Mouse (Mus musculus) heart, embryonic 15.5 days (tissue): ENCODE measurements around the gene Mrpl10. TPM values are rescaled to one million over a fixed set of nuclear protein-coding genes. Genes with fewer than 3 reads are reported as not detected.

Experiments used
- ATAC-seq: fragments of 200-750 bp; cut with Nextera tagmentation; replicated peaks from 2 replicates; pipeline ENCODE4 v1.8.0; 2017; ENCODE audit warnings: low read depth, moderate TSS enrichment; ENCODE audit not compliant: insufficient number of reproducible peaks, insufficient read depth, low FRiP score
- H3K27ac ChIP-seq: fragments of 300-500 bp; sonication (generic); 2 replicates; pipeline ENCODE4 v1.5.1; 2015; ENCODE audit warnings: mild to moderate bottlenecking, inconsistent platforms
- H3K27me3 ChIP-seq: fragments of 300-500 bp; sonication (generic); 2 replicates; pipeline ENCODE4 v1.6.1; 2015; ENCODE audit warnings: inconsistent platforms
- H3K36me3 ChIP-seq: fragments of 300-500 bp; sonication (generic); 2 replicates; pipeline ENCODE4 v1.6.1; 2015; ENCODE audit warnings: mild to moderate bottlenecking, inconsistent platforms
- H3K4me1 ChIP-seq: fragments of 300-500 bp; sonication (generic); replicated peaks from 2 replicates; pipeline ENCODE4 v1.6.1; 2015; ENCODE audit warnings: inconsistent platforms
- H3K4me2 ChIP-seq: fragments of 300-500 bp; sonication (generic); 2 replicates; pipeline ENCODE4 v1.6.1; 2015; ENCODE audit warnings: inconsistent platforms, mild to moderate bottlenecking, moderate library complexity
- H3K4me3 ChIP-seq: fragments of 300-500 bp; sonication (generic); 2 replicates; pipeline ENCODE4 v1.5.1; 2015; ENCODE audit warnings: mild to moderate bottlenecking, inconsistent platforms
- H3K9ac ChIP-seq: fragments of 300-500 bp; sonication (generic); 2 replicates; pipeline ENCODE4 v1.6.1; 2015; ENCODE audit warnings: mild to moderate bottlenecking, inconsistent platforms
- H3K9me3 ChIP-seq: fragments of 300-500 bp; sonication (generic); replicated peaks from 2 replicates; pipeline ENCODE4 v1.6.1; 2016; ENCODE audit warnings: inconsistent platforms
- WGBS: fragments of 180-500 bp; shearing (Covaris S2); methylation state at CpG from one replicate; pipeline ENCODE4 v1.1.7; 2015; ENCODE audit warnings: mixed read lengths; 5-methylcytosine and 5-hydroxymethylcytosine counted together
- polyA plus RNA-seq: library from polyadenylated mRNA; unstranded; fragments of >200 nt; fragmentation: Nextera tagmentation; extraction: Ambion mirVana; gene quantifications from 2 replicates; pipeline ENCODE4 v1.2.1, GENCODE M21; 2015

The Mrpl10 gene
- polyA plus RNA-seq, 1 experiment from 2014 or later, result 61.1 TPM

DNA sequence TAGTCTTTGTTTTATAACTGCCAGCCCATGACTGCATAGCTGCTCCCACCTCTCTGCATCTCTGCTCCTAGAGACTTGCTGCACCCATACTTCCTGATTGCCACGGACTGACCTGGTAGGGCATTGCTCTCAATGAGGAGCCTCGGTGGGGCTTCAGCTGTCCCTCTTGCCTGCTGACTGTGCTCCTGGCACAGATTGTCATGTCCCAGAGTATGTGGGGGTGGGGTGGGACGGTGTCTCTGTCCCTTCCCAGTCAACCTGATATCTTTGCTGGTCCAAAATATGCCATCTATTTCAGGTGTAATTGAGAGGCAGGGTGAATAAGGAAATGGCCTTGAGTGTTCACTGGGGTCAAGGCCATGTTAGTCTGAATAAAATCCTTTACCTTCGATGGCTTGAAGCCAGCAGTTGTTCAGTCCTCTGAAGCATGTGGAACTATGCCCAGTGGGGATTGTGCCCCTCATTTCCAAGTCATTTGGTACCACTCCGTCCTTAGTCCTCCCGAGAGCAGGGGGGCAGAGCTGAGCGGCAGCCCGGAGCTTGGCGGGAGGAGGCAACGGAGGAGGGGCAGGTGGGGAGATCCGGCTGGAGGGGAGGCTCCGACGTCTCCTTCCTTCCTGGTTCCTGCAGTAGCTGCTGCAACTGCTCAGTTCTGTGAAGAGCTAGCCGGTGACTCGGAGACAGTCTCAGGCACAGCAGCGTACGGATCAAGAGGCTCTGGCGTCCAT is 9.0 kb downstream of the Mrpl10 start, which contains the start of gene Osbpl7:
Gene Osbpl7 (plus strand): TSS at position 413 of the 728 bp plus-strand sequence.
- Histone ChIP-seq H3K4me1 (peaks cover 24% of the 10 kb centered on the region), H3K27ac (peak within 1 kb of the TSS; percentile 54), H3K4me2 (peak within 1 kb of the TSS; percentile 86), H3K9me3 (no peaks in the 10 kb centered on the region), H3K9ac (peak within 1 kb of the TSS; percentile 76), H3K4me3 (peak within 1 kb of the TSS; percentile 75), H3K36me3 (peaks cover 22% of the 10 kb centered on the region), H3K27me3 (no peaks in the 10 kb centered on the region)
- WGBS, result 5% methylated on average over 18 of the region's 18 CpGs
- ATAC-seq, result peak; percentile 71

DNA sequence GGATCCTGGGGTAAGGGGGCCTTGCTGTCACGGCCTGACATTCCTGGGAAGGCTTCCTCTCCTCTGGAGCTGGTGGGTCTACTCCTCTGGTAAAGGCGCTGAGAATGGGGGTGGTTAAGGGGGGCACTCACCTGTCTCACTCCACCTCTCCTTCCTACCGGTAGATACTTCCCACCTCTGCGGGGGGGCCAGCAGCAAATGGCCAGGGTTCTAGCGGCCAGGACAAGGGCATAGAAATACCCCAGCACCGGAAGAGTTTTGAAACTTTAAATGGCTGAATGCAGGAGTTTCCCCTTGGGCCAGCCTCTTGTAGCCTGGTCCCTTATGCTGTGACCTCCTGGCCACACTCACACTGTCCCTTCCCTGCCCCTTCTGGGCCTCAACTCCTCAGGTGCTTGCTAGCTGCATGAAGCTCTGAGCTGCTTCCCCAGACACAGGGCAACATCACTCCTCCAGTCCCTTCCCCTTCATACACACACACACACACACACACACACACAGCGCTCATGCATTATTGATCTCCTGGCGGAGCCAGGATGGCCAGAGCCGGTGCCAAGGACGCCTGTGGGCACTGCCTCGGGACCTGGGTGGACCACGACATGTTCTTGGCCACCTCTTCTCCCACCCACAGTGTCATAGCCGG is 9.7 kb downstream of the Mrpl10 start:
- 25% methylated on average over 13 of the region's 13 CpGs for WGBS
- no peak for ATAC-seq
- peak overlapping the region; percentile 76 for H3K9ac ChIP-seq
- H3K4me1 ChIP-seq, result peaks cover 24% of the 10 kb centered on the region
- peaks cover 29% of the 10 kb centered on the region for H3K36me3 ChIP-seq
- H3K27ac ChIP-seq, result peak overlapping the region; percentile 54
- H3K27me3 ChIP-seq, result no peaks in the 10 kb centered on the region
- H3K4me3 ChIP-seq, result peak overlapping the region; percentile 75
- H3K9me3 ChIP-seq, result no peaks in the 10 kb centered on the region
- peak overlapping the region; percentile 86 for H3K4me2 ChIP-seq

DNA sequence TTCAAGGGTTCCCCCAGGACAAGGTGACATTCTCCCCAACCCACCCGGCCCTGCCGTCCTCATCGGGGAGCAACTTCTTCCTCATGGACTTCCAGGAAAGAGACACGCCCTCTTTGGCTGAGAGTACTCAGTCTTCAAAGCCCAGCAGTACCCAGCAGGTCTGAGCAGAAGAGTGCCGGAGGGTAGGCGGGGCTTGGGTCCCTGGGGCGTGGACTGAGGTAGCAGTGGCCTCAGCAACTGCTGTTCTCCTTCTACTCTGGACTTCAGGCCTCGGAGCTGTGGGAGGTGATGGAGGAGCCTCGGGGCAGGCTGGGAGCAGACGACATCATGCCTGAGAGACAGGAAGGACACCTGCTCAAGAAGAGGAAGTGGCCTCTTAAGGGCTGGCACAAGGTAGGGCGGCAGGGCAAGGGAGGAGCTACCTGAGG is 10.9 kb downstream of the Mrpl10 start:
- H3K27ac ChIP-seq, result no peak overlapping the region
- peaks cover 36% of the 10 kb centered on the region for H3K36me3 ChIP-seq
- no peak overlapping the region; the same call in 1 of the 2 replicates for H3K9ac ChIP-seq

DNA sequence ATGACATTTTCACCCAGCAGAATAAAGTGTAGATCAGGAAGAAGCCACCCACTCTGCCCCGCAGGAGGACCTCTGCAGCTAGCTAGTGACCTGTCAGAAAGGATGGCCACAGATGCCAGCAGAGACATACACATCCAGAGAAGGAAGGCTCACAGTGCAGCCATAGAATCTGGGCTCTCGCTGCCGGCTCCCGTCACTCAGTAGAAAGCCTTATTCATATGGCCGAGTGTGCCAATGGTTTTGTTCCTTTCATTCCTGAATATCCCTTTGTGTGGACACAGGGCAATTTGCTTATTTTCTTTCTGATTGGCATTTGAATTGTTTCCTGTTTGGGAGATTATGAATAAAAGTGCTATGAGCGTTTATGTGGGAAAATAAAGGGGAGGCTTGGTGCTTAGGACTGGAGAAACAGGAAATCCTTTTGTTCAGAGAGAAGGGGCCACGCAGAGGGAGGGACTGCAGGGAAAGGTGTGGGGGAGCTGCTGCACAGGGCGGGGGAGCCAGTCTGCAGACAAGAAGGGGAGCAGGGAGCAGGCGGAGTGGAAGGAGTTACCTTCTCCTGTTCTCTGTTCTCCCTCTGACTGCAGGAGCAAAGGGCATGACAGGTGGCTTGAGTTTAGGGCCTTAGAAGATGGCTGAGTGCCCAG is 22.0 kb downstream of the Mrpl10 start:
- Histone ChIP-seq H3K9ac (no peak overlapping the region), H3K27ac (peak overlapping the region; percentile 16; the same call in 1 of the 2 replicates), H3K4me3 (no peak overlapping the region), H3K4me1 (peaks cover 3% of the 10 kb centered on the region; the same call in 1 of the 2 replicates), H3K9me3 (no peaks in the 10 kb centered on the region), H3K36me3 (peaks cover 20% of the 10 kb centered on the region; the same call in 1 of the 2 replicates), H3K4me2 (no peak overlapping the region), H3K27me3 (no peaks in the 10 kb centered on the region)
- no peak for ATAC-seq
- WGBS, result 63% methylated on average over 9 of the region's 9 CpGs

More for the DNA sequence above, 10.9 kb downstream of the Mrpl10 start:
- Histone ChIP-seq H3K27me3 (no peaks in the 10 kb centered on the region), H3K4me1 (peaks cover 24% of the 10 kb centered on the region), H3K4me3 (peak overlapping the region; percentile 75; the same call in 1 of the 2 replicates), H3K4me2 (peak overlapping the region; percentile 86), H3K9me3 (no peaks in the 10 kb centered on the region)
- WGBS, result 23% methylated on average over 11 of the region's 11 CpGs
- ATAC-seq, result no peak

DNA sequence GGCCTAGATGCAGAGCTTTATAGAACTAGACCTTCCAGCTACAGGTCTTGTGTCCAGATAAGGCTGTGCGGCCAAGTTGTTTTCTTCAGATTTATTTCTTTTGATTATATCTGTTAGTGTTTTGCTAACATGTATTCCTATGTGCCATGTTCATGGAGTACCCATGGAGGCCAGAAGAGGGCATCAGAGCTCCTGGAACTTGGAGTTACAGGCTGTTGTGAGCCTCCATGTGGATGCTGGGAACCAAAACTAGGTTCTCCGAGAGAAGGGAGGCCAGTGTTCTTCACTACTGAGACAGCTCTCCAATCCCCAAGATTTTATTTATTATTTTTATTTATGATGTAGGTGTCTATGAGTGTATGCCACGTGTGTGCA is 22.5 kb downstream of the Mrpl10 start:
- Histone ChIP-seq H3K36me3 (peaks cover 17% of the 10 kb centered on the region; the same call in 1 of the 2 replicates), H3K27ac (no peak overlapping the region), H3K9ac (no peak overlapping the region), H3K4me2 (no peak overlapping the region), H3K9me3 (no peaks in the 10 kb centered on the region), H3K27me3 (no peaks in the 10 kb centered on the region), H3K4me1 (peaks cover 3% of the 10 kb centered on the region; the same call in 1 of the 2 replicates), H3K4me3 (no peak overlapping the region)
- no peak for ATAC-seq
- 84% methylated on average over 3 of the region's 3 CpGs for WGBS

DNA sequence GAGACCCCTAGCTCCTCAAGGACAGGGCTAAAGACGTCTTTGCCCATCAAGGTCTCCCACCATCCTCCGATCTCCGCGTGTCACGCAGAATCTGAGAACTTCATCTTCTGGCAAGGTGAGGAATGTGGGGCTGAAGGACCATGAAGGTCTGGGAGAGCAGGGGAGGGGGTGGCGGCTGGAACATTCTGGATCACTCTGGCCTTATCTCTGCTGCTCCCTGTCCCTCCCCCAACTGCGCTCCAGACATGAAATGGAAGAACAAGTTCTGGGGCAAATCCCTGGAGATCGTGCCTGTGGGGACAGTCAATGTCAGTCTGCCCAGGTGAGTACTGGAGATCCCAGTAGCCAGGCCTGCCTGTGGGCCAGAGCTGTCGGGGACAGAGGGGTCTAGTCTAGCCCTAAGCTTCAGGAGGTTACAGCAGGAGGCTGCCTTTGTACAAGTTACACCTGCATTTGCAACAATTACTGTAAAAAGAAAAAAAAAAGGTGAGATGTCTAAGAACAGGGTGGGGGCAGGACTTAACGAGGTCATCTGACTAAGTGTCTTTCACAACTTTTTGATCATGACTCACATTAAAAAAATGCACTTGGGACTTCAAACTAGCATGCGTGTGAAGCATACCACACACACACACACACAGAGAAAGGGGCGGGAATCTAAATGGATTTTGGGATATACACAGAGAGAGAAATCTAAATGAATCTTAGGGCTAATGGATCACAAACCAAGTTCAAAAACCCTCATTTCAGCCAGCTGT is 24.4 kb downstream of the Mrpl10 start:
- Histone ChIP-seq H3K9me3 (no peaks in the 10 kb centered on the region), H3K4me3 (no peak overlapping the region), H3K4me2 (no peak overlapping the region), H3K4me1 (peaks cover 3% of the 10 kb centered on the region; the same call in 1 of the 2 replicates), H3K27me3 (no peaks in the 10 kb centered on the region), H3K9ac (no peak overlapping the region), H3K36me3 (peaks cover 9% of the 10 kb centered on the region; the same call in 1 of the 2 replicates), H3K27ac (no peak overlapping the region)
- ATAC-seq, result no peak
- WGBS, result 67% methylated on average over 12 of the region's 12 CpGs

DNA sequence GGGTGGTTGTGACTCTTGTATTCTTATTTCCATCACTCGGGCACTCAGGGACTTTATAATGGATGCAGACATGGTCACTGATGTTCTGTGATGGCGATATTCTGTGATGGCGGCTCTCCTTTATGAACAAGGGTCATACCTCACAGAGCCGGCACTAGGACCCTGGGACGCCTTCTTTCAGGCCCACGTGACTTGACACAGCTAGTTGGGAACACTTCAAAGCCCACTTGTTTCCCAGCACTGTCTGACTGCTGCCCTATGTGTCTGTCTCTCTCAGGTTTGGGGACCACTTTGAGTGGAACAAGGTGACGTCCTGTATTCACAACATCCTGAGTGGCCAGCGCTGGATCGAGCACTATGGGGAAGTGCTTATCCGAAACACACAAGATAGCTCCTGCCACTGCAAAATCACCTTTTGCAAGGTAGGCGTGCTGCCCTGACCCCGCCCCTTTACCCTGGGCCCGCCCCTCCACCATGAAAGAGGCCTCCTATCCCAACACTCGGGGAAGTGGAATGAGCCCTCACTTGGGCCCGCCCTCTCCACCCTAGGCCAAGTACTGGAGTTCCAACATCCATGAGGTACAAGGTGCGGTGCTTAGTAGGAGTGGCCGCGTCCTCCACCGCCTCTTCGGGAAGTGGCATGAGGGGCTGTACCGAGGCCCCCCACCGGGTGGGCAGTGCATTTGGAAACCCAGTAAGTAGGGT is 25.4 kb downstream of the Mrpl10 start:
- no peaks in the 10 kb centered on the region for H3K9me3 ChIP-seq
- no peak overlapping the region for H3K9ac ChIP-seq
- no peaks in the 10 kb centered on the region; the same call in 1 of the 2 replicates for H3K36me3 ChIP-seq
- no peaks in the 10 kb centered on the region for H3K27me3 ChIP-seq
- peaks cover 11% of the 10 kb centered on the region for H3K4me1 ChIP-seq
- WGBS, result 55% methylated on average over 22 of the region's 22 CpGs
- no peak for ATAC-seq
- H3K27ac ChIP-seq, result no peak overlapping the region
- no peak overlapping the region for H3K4me3 ChIP-seq
- H3K4me2 ChIP-seq, result no peak overlapping the region

DNA sequence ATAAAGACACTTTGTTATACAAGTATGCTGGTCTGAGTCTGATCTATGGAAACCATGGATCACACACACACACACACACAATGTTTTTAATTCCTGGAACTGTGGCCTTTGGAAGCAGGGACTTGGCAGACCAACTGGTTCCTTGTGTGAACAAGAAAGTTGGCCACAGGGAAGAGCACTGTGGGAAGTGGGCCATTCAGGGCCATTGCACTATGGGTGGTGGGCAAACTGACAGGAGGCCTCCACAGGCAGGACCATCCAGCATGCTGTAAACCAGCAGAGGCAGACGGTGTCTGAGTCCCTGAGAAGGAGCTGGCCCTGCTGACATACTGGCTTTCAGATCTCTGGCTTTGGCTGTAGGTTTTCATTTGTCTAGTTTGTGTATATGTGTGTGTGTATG is 28.0 kb downstream of the Mrpl10 start:
- no peaks in the 10 kb centered on the region for H3K27me3 ChIP-seq
- H3K4me1 ChIP-seq, result peaks cover 13% of the 10 kb centered on the region
- H3K9ac ChIP-seq, result no peak overlapping the region
- ATAC-seq, result no peak
- no peak overlapping the region for H3K4me3 ChIP-seq
- 79% methylated on average over 1 of the region's 1 CpGs for WGBS
- H3K27ac ChIP-seq, result no peak overlapping the region
- no peaks in the 10 kb centered on the region; the same call in 1 of the 2 replicates for H3K36me3 ChIP-seq
- H3K4me2 ChIP-seq, result no peak overlapping the region
- no peaks in the 10 kb centered on the region for H3K9me3 ChIP-seq

DNA sequence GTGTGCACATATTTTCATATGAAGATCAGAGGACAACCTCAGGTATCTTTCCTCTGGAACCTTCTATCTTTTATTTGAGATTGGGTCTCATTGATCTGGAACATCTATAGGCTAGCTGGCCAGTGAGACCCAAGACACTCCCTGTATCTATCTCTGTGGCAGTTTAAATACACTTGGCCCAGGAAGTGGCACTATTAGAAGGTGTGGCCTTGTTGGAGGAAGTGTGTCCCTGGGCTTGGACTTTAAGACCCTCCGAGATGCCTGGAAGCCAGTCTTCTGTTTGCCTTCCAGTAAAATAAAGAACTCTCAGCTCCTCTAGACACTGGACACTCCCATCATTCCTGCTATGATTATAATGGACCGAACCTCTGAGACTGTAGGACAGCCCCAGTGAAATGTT is 28.4 kb downstream of the Mrpl10 start:
- Histone ChIP-seq H3K9ac (no peak overlapping the region), H3K27me3 (no peaks in the 10 kb centered on the region), H3K4me3 (no peak overlapping the region), H3K4me1 (peaks cover 13% of the 10 kb centered on the region), H3K27ac (no peak overlapping the region), H3K9me3 (no peaks in the 10 kb centered on the region), H3K36me3 (no peaks in the 10 kb centered on the region; the same call in 1 of the 2 replicates), H3K4me2 (no peak overlapping the region)
- WGBS, result 63% methylated on average over 2 of the region's 2 CpGs
- ATAC-seq, result no peak

DNA sequence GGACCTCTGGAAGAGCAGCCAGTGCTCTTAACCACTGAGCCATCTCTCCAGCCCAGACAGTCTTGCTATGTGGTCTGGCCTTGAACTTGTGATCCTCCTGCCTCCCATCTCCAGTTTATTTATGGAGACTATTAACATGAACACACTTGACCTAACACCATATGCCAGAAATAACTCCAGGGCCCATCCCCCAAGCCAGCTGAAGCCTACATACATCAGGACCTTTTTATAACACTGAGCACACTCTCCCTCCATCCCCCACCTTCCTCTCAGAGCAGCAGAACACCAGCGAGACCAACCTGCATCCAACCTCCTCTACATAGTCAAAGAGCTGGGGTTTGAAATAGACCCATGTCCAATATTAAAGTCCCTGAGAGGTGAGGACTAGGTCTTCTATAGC is 29.8 kb downstream of the Mrpl10 start:
- peaks cover 13% of the 10 kb centered on the region for H3K4me1 ChIP-seq
- WGBS, result 19% methylated on average over 1 of the region's 1 CpGs
- H3K9ac ChIP-seq, result no peak overlapping the region
- no peak overlapping the region for H3K4me3 ChIP-seq
- H3K36me3 ChIP-seq, result no peaks in the 10 kb centered on the region; the same call in 1 of the 2 replicates
- ATAC-seq, result peak; percentile 85
- no peak overlapping the region for H3K4me2 ChIP-seq
- H3K9me3 ChIP-seq, result no peaks in the 10 kb centered on the region
- H3K27ac ChIP-seq, result peak overlapping the region; percentile 79
- H3K27me3 ChIP-seq, result no peaks in the 10 kb centered on the region
